Mouse (Mus musculus): ENCODE measurements around the gene Dpep3.

GRCm38 (mm10) chr8:106016284-106016683 is 37.1 kb upstream of the Dpep3 start:
- TF ChIP-seq CTCF (IDR thresholded peaks at IDR 0.05; ENCODE audit: borderline replicate concordance, insufficient read depth, low read length) (no peak), POLR2A (IDR thresholded peaks at IDR 0.05; ENCODE audit: low read depth, low read length) (no peak)
